Mouse (Mus musculus) ES-E14 (cell line): ENCODE measurements around the gene Ntm.

Experiments
- HCFC1 ChIP-seq: IDR thresholded peaks from 2 replicates; pipeline ENCODE4 v1.6.1; 2012; ENCODE audit warnings: low read length, inconsistent platforms, borderline replicate concordance; ENCODE audit not compliant: insufficient read depth
- MAFK ChIP-seq: IDR thresholded peaks from 2 replicates; pipeline ENCODE4 v1.6.1; 2014; ENCODE audit warnings: mild to moderate bottlenecking, low read depth, low read length, inconsistent platforms; ENCODE audit not compliant: insufficient read depth

DNA sequence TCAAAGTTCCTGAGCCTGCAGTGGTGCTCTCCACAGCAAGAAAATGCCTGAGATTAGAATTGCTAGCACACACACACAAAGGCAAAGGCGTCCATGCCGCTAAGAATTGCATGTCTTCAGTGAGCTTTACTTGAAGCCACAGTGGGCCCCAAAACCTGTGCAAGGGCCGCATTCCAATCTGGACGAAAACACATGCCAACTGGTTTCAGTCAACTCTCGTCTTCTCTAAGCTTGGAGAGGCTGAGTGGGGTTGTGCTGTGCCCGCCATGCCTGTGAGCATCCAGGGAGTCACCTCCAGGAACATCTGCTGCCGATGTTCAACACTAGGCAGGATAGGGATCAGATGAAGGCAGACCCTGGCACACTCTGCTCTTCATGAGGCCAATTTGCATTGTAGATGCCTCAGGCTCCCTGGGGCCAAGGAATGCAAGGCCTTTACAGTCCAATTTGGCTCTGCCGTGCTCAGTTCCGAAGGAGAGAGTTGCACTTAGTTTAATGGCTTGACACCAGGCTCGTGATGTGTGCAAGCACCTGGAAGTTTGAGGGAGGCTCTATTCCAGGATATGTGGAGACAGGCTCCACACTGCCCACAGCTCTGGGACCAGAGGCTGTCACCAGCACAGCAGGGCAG is 739.9 kb downstream of the Ntm start:
- no peak for TF ChIP-seq MAFK
- TF ChIP-seq HCFC1 = no peak
